Comparison of ENCODE assay signal across 14 mouse cellular contexts in the genomic region with DNA sequence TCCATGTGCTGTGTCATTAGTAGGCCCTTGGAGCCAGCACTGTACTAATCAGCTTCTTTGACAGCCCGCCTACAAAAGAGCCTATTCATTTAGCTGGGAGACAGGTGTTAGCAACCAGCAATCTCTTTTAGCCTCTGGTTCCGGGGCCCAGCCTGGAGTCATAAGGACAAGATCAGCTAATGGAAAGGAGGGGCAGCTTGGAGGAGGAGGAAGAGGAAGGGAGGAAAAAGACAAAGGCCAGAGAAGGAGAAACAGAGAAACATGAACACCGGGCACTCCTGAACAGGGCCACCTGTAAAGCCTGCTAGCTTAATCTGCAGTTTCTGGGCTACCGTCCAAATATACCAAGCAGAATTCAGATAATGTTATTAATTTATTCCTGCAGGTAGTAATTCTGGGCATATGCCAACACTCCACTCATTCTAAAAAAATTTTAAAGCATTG. TPM values are rescaled to one million over a fixed set of nuclear protein-coding genes. Genes with fewer than 3 reads are reported as not detected.
A peak's percentile ranks its signal among the peaks of the same experiment; 100 is the strongest.
DNase-seq lines count a peak whose midpoint lies in the region; ATAC-seq and TF ChIP-seq lines count a peak whose summit lies in the region.
"Had no signal": no experiment of that assay in that cellular context is flagged by ENCODE, and none has a peak within 500 bp of the region (broad histone marks: within the 10 kb centered on the region; RNA-seq: fewer than 3 reads in every experiment).

No protein-coding gene starts in this region.

- no peak overlapping the region for H3K4me3 ChIP-seq in layer of hippocampus, adult 2 months
- H3K4me3 ChIP-seq in embryonic facial prominence, embryonic 15.5 days (replicated peaks), result no peak overlapping the region
- H3K4me3 ChIP-seq in hindbrain, embryonic 16.5 days (ENCODE audit: low read length), result no peak overlapping the region
- no peak overlapping the region for H3K4me3 ChIP-seq in cerebellum, adult 2 months (replicated peaks; ENCODE audit: insufficient read depth, low read depth, low read length)
- H3K4me3 ChIP-seq: embryonic facial prominence, embryonic 12.5 days had no signal

- ATAC-seq in embryonic facial prominence, embryonic 15.5 days (ENCODE audit: insufficient number of reproducible peaks, low FRiP score, low TSS enrichment, low read depth), result peak; percentile 39; the same call in 1 of the 2 replicates
- no peak for ATAC-seq in hindbrain, embryonic 16.5 days
- ATAC-seq in megakaryocyte-erythroid progenitor cell, adult 5-6 weeks (replicated peaks; ENCODE audit: low FRiP score, low TSS enrichment, poor library complexity, severe bottlenecking), result peak; percentile 62

- H3K4me2 ChIP-seq in embryonic facial prominence, embryonic 15.5 days (replicated peaks), result no peak overlapping the region
- H3K4me2 ChIP-seq in hindbrain, embryonic 16.5 days (ENCODE audit: low read length), result no peak overlapping the region
- H3K4me2 ChIP-seq: embryonic facial prominence, embryonic 12.5 days; lung, embryonic 14.5 days had no signal

- no peak for DNase-seq in layer of hippocampus, adult 2 months (ENCODE audit: low spot score in 2 of 2)
- DNase-seq in layer of hippocampus, postnatal 36 days, result no peak
- DNase-seq in cerebellum, adult 2 months, result no peak
- no peak for DNase-seq in ovary, postnatal 14 days (ENCODE audit: low spot score)
- no peak for DNase-seq in right cerebral cortex, postnatal 36 days (ENCODE audit: low spot score in 2 of 2)
- DNase-seq: gastrocnemius, postnatal 25 days; heart, postnatal 36 days; lung, embryonic 14.5 days; thymus, adult 18-20 months had no signal

- no peaks in the 10 kb centered on the region for H3K27me3 ChIP-seq in embryonic facial prominence, embryonic 15.5 days
- H3K27me3 ChIP-seq in hindbrain, embryonic 16.5 days (replicated peaks; ENCODE audit: control insufficient read depth, insufficient read depth, low read length), result no peaks in the 10 kb centered on the region
- H3K27me3 ChIP-seq in cerebellum, adult 2 months (ENCODE audit: control insufficient read depth, insufficient read depth, low read length), result no peaks in the 10 kb centered on the region
- H3K27me3 ChIP-seq: embryonic facial prominence, embryonic 12.5 days had no signal

- no peaks in the 10 kb centered on the region; the same call in 1 of the 2 replicates for H3K4me1 ChIP-seq in embryonic facial prominence, embryonic 15.5 days
- peaks cover 5% of the 10 kb centered on the region for H3K4me1 ChIP-seq in hindbrain, embryonic 16.5 days (ENCODE audit: control insufficient read depth, insufficient read depth, low read depth, low read length)
- H3K4me1 ChIP-seq in cerebellum, adult 2 months (ENCODE audit: control insufficient read depth, insufficient read depth, low read length), result no peaks in the 10 kb centered on the region

- no peak overlapping the region for H3K9ac ChIP-seq in embryonic facial prominence, embryonic 15.5 days
- no peak overlapping the region for H3K9ac ChIP-seq in hindbrain, embryonic 16.5 days (ENCODE audit: low read depth, low read length)
- H3K9ac ChIP-seq: embryonic facial prominence, embryonic 12.5 days; lung, embryonic 14.5 days had no signal

- peak overlapping the region; percentile 51; the same call in 1 of the 2 replicates for H3K27ac ChIP-seq in layer of hippocampus, adult 2 months
- H3K27ac ChIP-seq in embryonic facial prominence, embryonic 15.5 days (replicated peaks), result no peak overlapping the region
- 0 out of 2 replicates have a peak overlapping the region, but pooled peaks have one; percentile 44 for H3K27ac ChIP-seq in hindbrain, embryonic 16.5 days (ENCODE audit: low read depth, low read length)
- no peak overlapping the region for H3K27ac ChIP-seq in cerebellum, adult 2 months (ENCODE audit: insufficient read depth, low read length)
- H3K27ac ChIP-seq: embryonic facial prominence, embryonic 12.5 days had no signal

- TF ChIP-seq CTCF in layer of hippocampus, adult 2 months (conservative IDR thresholded peaks at IDR 0.05), result no peak
- TF ChIP-seq CTCF in cerebellum, adult 2 months (IDR thresholded peaks at IDR 0.05; ENCODE audit: borderline replicate concordance, insufficient read depth, low read depth, low read length), result no peak

- H3K36me3 ChIP-seq in embryonic facial prominence, embryonic 15.5 days, result no peaks in the 10 kb centered on the region
- no peaks in the 10 kb centered on the region for H3K36me3 ChIP-seq in hindbrain, embryonic 16.5 days (ENCODE audit: control insufficient read depth, insufficient read depth, low read length)
- H3K36me3 ChIP-seq: embryonic facial prominence, embryonic 12.5 days had no signal

- WGBS in embryonic facial prominence, embryonic 15.5 days, result 44% methylated on average over 4 of the region's 4 CpGs
- 47% methylated on average over 4 of the region's 4 CpGs for WGBS in hindbrain, embryonic 16.5 days
- WGBS in cerebellum, adult 2 months, result 59% methylated on average over 4 of the region's 4 CpGs

- H3K9me3 ChIP-seq in embryonic facial prominence, embryonic 15.5 days (replicated peaks), result no peaks in the 10 kb centered on the region
- no peaks in the 10 kb centered on the region for H3K9me3 ChIP-seq in hindbrain, embryonic 16.5 days (ENCODE audit: control insufficient read depth, low read length)
- H3K9me3 ChIP-seq: embryonic facial prominence, embryonic 12.5 days had no signal

- TF ChIP-seq POLR2A in cerebellum, adult 2 months (IDR thresholded peaks at IDR 0.05; ENCODE audit: borderline replicate concordance, insufficient read depth, low read length), result no peak

RNA-seq across cellular contexts. Expression of a gene that starts 7.5 kb away (rescaled TPM):
- total RNA-seq in layer of hippocampus, adult 2 months (2021), result 10 to 100 TPM in 1 of 2 experiments, 1 to 10 TPM in 1; 9.5 to 10.9 TPM
- total RNA-seq in layer of hippocampus, postnatal 36 days (2021), result 10 to 100 TPM; 10.7 to 11.7 TPM
- 12.5 and 15.3 TPM in 2 replicates for polyA plus RNA-seq in embryonic facial prominence, embryonic 15.5 days (2015; fragmentation: Nextera tagmentation; extraction: Ambion mirVana)
- 3.7 and 3.9 TPM in 2 replicates for polyA plus RNA-seq in hindbrain, embryonic 16.5 days (2015; fragmentation: Nextera tagmentation; extraction: Ambion mirVana)
- 28.7 and 31.2 TPM in 2 replicates for total RNA-seq in megakaryocyte-erythroid progenitor cell, adult 5-6 weeks (2014; fragmentation: Nextera tagmentation)
- total RNA-seq in megakaryocyte-erythroid progenitor cell, adult 5-6 weeks (2017), result 16.4 and 22.4 TPM in 2 replicates
- 16.8 and 18.6 TPM in 2 replicates for polyA plus RNA-seq in cerebellum, adult 2 months (2012; rRNA removed)

RNA-seq across cellular contexts. Expression of a gene that starts 26.9 kb away (rescaled TPM):
- 10 to 100 TPM; 15.1 to 16.4 TPM for total RNA-seq in layer of hippocampus, adult 2 months (2021)
- 10 to 100 TPM; 14.1 to 15.7 TPM for total RNA-seq in layer of hippocampus, postnatal 36 days (2021)
- polyA plus RNA-seq in embryonic facial prominence, embryonic 15.5 days (2015; fragmentation: Nextera tagmentation; extraction: Ambion mirVana), result 14.3 and 14.9 TPM in 2 replicates
- 11.9 and 12.9 TPM in 2 replicates for polyA plus RNA-seq in hindbrain, embryonic 16.5 days (2015; fragmentation: Nextera tagmentation; extraction: Ambion mirVana)
- 14.3 and 20.0 TPM in 2 replicates for total RNA-seq in megakaryocyte-erythroid progenitor cell, adult 5-6 weeks (2014; fragmentation: Nextera tagmentation)
- 16.3 and 18.9 TPM in 2 replicates for total RNA-seq in megakaryocyte-erythroid progenitor cell, adult 5-6 weeks (2017)
- polyA plus RNA-seq in cerebellum, adult 2 months (2012; rRNA removed), result 20.9 and 21.2 TPM in 2 replicates

RNA-seq across cellular contexts. Expression of a gene that starts 28.4 kb away (rescaled TPM):
- not detected for total RNA-seq in layer of hippocampus, adult 2 months (2021)
- total RNA-seq in layer of hippocampus, postnatal 36 days (2021), result not detected
- polyA plus RNA-seq in embryonic facial prominence, embryonic 15.5 days (2015; fragmentation: Nextera tagmentation; extraction: Ambion mirVana), result 0.39 and 0.51 TPM in 2 replicates
- 0.51 and 0.99 TPM in 2 replicates for polyA plus RNA-seq in hindbrain, embryonic 16.5 days (2015; fragmentation: Nextera tagmentation; extraction: Ambion mirVana)
- total RNA-seq in megakaryocyte-erythroid progenitor cell, adult 5-6 weeks (2014; fragmentation: Nextera tagmentation), result not detected in 2 replicates
- not detected in 2 replicates for total RNA-seq in megakaryocyte-erythroid progenitor cell, adult 5-6 weeks (2017)
- polyA plus RNA-seq in cerebellum, adult 2 months (2012; rRNA removed), result not detected in 2 replicates
- total RNA-seq: gastrocnemius, postnatal 25 days; heart, postnatal 36 days; layer of hippocampus, postnatal 25 days had no signal
- polyA plus RNA-seq: lung, embryonic 14.5 days had no signal

RNA-seq across cellular contexts. Expression of a gene that starts 44.7 kb away (rescaled TPM):
- 10 to 100 TPM; 46.0 to 48.8 TPM for total RNA-seq in layer of hippocampus, adult 2 months (2021)
- total RNA-seq in layer of hippocampus, postnatal 36 days (2021), result 10 to 100 TPM; 44.6 to 49.0 TPM
- polyA plus RNA-seq in embryonic facial prominence, embryonic 15.5 days (2015; fragmentation: Nextera tagmentation; extraction: Ambion mirVana), result 35.2 and 38.4 TPM in 2 replicates
- polyA plus RNA-seq in hindbrain, embryonic 16.5 days (2015; fragmentation: Nextera tagmentation; extraction: Ambion mirVana), result 30.3 and 31.1 TPM in 2 replicates
- 103 and 130 TPM in 2 replicates for total RNA-seq in megakaryocyte-erythroid progenitor cell, adult 5-6 weeks (2014; fragmentation: Nextera tagmentation)
- total RNA-seq in megakaryocyte-erythroid progenitor cell, adult 5-6 weeks (2017), result 18.6 and 45.0 TPM in 2 replicates
- polyA plus RNA-seq in cerebellum, adult 2 months (2012; rRNA removed), result 39.5 and 43.0 TPM in 2 replicates

RNA-seq across cellular contexts. Expression of a gene that starts 46.8 kb away (rescaled TPM):
- total RNA-seq in layer of hippocampus, adult 2 months (2021), result 1 to 10 TPM in 1 of 2 experiments, under 1 TPM in 1; 0.66 to 1.4 TPM
- 1 to 10 TPM; 1.6 to 2.3 TPM for total RNA-seq in layer of hippocampus, postnatal 36 days (2021)
- 18.9 and 28.4 TPM in 2 replicates for polyA plus RNA-seq in embryonic facial prominence, embryonic 15.5 days (2015; fragmentation: Nextera tagmentation; extraction: Ambion mirVana)
- polyA plus RNA-seq in hindbrain, embryonic 16.5 days (2015; fragmentation: Nextera tagmentation; extraction: Ambion mirVana), result 1.4 and 3.3 TPM in 2 replicates
- not detected in 2 replicates for total RNA-seq in megakaryocyte-erythroid progenitor cell, adult 5-6 weeks (2014; fragmentation: Nextera tagmentation)
- not detected in 2 replicates for total RNA-seq in megakaryocyte-erythroid progenitor cell, adult 5-6 weeks (2017)
- polyA plus RNA-seq in cerebellum, adult 2 months (2012; rRNA removed), result 1.9 and 2.3 TPM in 2 replicates

Comparison
In these comparisons a context has a peak if more than half of its experiments do, and no peak if none do; other contexts are left out.
1. H3K27ac ChIP-seq: peak in layer of hippocampus, adult 2 months (single experiment) and hindbrain, embryonic 16.5 days (single experiment); none in embryonic facial prominence, embryonic 15.5 days (single experiment) and cerebellum, adult 2 months (single experiment).